Mouse (Mus musculus): ENCODE data around the gene Gm10718.
"Not testable (repeated sequence)": the region's sequence is repeated elsewhere in the genome, so short reads cannot be mapped to it uniquely, and the experiment has no call there.

DNA sequence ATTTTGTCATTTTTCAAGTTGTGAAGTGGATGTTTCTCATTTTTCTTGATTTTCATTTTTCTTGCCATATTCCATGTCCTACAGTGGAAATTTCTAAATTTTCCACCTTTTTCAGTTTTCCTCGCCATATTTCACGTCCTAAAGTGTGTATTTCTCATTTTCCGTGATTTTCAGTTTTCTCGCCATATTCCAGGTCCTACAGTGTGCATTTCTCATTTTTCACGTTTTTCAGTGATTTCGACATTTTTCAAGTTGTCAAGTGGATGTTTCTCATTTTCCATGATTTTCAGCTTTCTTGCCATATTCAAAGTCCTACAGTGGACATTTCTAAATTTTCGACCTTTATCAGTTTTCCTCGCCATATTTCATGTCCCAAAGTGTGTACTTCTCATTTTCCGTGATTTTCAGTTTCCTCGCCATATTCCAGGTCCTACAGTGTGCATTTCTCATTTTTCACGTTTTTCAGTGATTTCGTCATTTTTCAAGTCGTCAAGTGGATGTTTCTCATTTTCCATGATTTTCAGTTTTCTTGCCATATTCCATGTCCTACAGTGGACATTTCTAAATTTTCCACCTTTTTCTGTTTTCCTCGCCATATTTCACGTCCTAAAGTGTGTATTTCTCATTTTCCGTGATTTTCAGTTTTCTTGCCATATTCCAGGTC is 770 bp downstream of the Gm10718 start:
- TF ChIP-seq ZNF384 (IDR thresholded peaks at IDR 0.05; ENCODE audit: low read depth, low read length); CHD2 (IDR thresholded peaks at IDR 0.05; ENCODE audit: low read depth, low read length); MAFK (IDR thresholded peaks at IDR 0.05; ENCODE audit: insufficient read depth, low read depth, low read length); ZC3H11A (IDR thresholded peaks at IDR 0.05; ENCODE audit: borderline replicate concordance, low read depth, low read length): not testable (repeated sequence)
